Mouse (Mus musculus) neural tube, embryonic 15.5 days (tissue): ENCODE data around the gene Gimap8. TPM values are rescaled to one million over a fixed set of nuclear protein-coding genes. Genes with fewer than 3 reads are reported as not detected.
"Not testable (repeated sequence)": the region's sequence is repeated elsewhere in the genome, so short reads cannot be mapped to it uniquely, and the experiment has no call there.

Source experiments
- ATAC-seq: fragments of 200-750 bp; cut with Nextera tagmentation; 2 replicates; pipeline ENCODE4 v1.8.0; 2017; ENCODE audit warnings: mild to moderate bottlenecking, moderate TSS enrichment, moderate library complexity; ENCODE audit not compliant: low FRiP score
- H3K27ac ChIP-seq: fragments of 300-500 bp; sonication (generic); replicated peaks from 2 replicates; pipeline ENCODE4 v1.5.1; 2015; ENCODE audit warnings: mild to moderate bottlenecking, inconsistent platforms
- H3K27me3 ChIP-seq: fragments of 300-500 bp; sonication (generic); replicated peaks from 2 replicates; pipeline ENCODE4 v1.6.1; 2015; ENCODE audit warnings: inconsistent platforms
- H3K36me3 ChIP-seq: fragments of 300-500 bp; sonication (generic); 2 replicates; pipeline ENCODE4 v1.6.1; 2015; ENCODE audit warnings: inconsistent platforms
- H3K4me1 ChIP-seq: fragments of 300-500 bp; sonication (generic); 2 replicates; pipeline ENCODE4 v1.6.1; 2015; ENCODE audit warnings: inconsistent platforms
- H3K4me2 ChIP-seq: fragments of 300-500 bp; sonication (generic); 2 replicates; pipeline ENCODE4 v1.6.1; 2015; ENCODE audit warnings: inconsistent platforms, mild to moderate bottlenecking, moderate library complexity
- H3K4me3 ChIP-seq: fragments of 300-500 bp; sonication (generic); replicated peaks from 2 replicates; pipeline ENCODE4 v1.5.1; 2015; ENCODE audit warnings: mild to moderate bottlenecking, inconsistent platforms
- H3K9ac ChIP-seq: fragments of 300-500 bp; sonication (generic); replicated peaks from 2 replicates; pipeline ENCODE4 v1.6.1; 2015; ENCODE audit warnings: mild to moderate bottlenecking, inconsistent platforms
- H3K9me3 ChIP-seq: fragments of 300-500 bp; sonication (generic); replicated peaks from 2 replicates; pipeline ENCODE4 v1.6.1; 2016; ENCODE audit warnings: inconsistent platforms
- WGBS: fragments of 180-500 bp; shearing (Covaris S2); methylation state at CpG from one replicate; pipeline ENCODE4 v1.1.7; 2015; ENCODE audit warnings: mixed read lengths; 5-methylcytosine and 5-hydroxymethylcytosine counted together
- polyA plus RNA-seq: library from polyadenylated mRNA; unstranded; fragments of >200 nt; fragmentation: Nextera tagmentation; extraction: Ambion mirVana; gene quantifications from 2 replicates; pipeline ENCODE4 v1.2.1, GENCODE M21; 2015

Gene Gimap8
- 0.73 and 1.4 TPM in 2 replicates for polyA plus RNA-seq

GRCm38 (mm10) chr6:48646995-48647394 lies at the start of gene Gimap8:
Gene Gimap8, plus strand, starts transcription at chr6:48647234.
- Histone ChIP-seq H3K27ac (no peak within 1 kb of the TSS), H3K36me3 (no peaks in the 10 kb centered on the region), H3K9ac (no peak within 1 kb of the TSS), H3K4me1 (no peaks in the 10 kb centered on the region), H3K27me3 (no peaks in the 10 kb centered on the region), H3K4me3 (no peak within 1 kb of the TSS), H3K9me3 (no peaks in the 10 kb centered on the region), H3K4me2 (no peak within 1 kb of the TSS)
- 51% methylated on average over 3 of the region's 3 CpGs for WGBS
- ATAC-seq, result no peak

GRCm38 (mm10) chr6:48600594-48600993 lies 46.4 kb upstream of the Gimap8 start:
- Histone ChIP-seq H3K27ac (peak overlapping the region; percentile 93), H3K36me3 (peaks cover 45% of the 10 kb centered on the region), H3K4me3 (no peak overlapping the region), H3K9me3 (peaks cover 18% of the 10 kb centered on the region), H3K4me1 (peaks cover 19% of the 10 kb centered on the region), H3K9ac (0 out of 2 replicates have a peak overlapping the region, but pooled peaks have one; percentile 74), H3K27me3 (no peaks in the 10 kb centered on the region), H3K4me2 (peak overlapping the region; percentile 69; the same call in 1 of the 2 replicates)
- ATAC-seq, result no peak
- WGBS, result 95% methylated on average over 1 of the region's 1 CpGs

GRCm38 (mm10) chr6:48601271-48602079 lies 45.6 kb upstream of the Gimap8 start, which contains the start of gene Zfp775:
Gene Zfp775, plus strand, starts transcription at chr6:48602063.
- H3K4me2 ChIP-seq, result peak within 1 kb of the TSS; percentile 69
- H3K9ac ChIP-seq, result peak within 1 kb of the TSS; percentile 74
- peaks cover 14% of the 10 kb centered on the region for H3K9me3 ChIP-seq
- ATAC-seq, result peak; percentile 99
- no peaks in the 10 kb centered on the region for H3K27me3 ChIP-seq
- H3K27ac ChIP-seq, result peak within 1 kb of the TSS; percentile 93
- H3K4me1 ChIP-seq, result peaks cover 19% of the 10 kb centered on the region
- peaks cover 37% of the 10 kb centered on the region for H3K36me3 ChIP-seq
- H3K4me3 ChIP-seq, result peak within 1 kb of the TSS; percentile 73
- WGBS, result 3% methylated on average over 42 of the region's 42 CpGs

GRCm38 (mm10) chr6:48602080-48602741 lies 44.8 kb upstream of the Gimap8 start:
- WGBS, result under 1% methylated on average over 28 of the region's 28 CpGs

GRCm38 (mm10) chr6:48608124-48608523 lies 38.9 kb upstream of the Gimap8 start:
- Histone ChIP-seq H3K27me3 (no peaks in the 10 kb centered on the region), H3K4me1 (peaks cover 2% of the 10 kb centered on the region), H3K9ac (no peak overlapping the region), H3K4me3 (no peak overlapping the region), H3K27ac (no peak overlapping the region), H3K9me3 (no peaks in the 10 kb centered on the region), H3K36me3 (peaks cover 3% of the 10 kb centered on the region; the same call in 1 of the 2 replicates), H3K4me2 (no peak overlapping the region)
- WGBS, result 48% methylated on average over 2 of the region's 2 CpGs
- no peak for ATAC-seq

More at GRCm38 (mm10) chr6:48602080-48602741, 44.8 kb upstream of the Gimap8 start:
- ATAC-seq, result peak; percentile 83
- peak overlapping the region; percentile 73 for H3K4me3 ChIP-seq
- peaks cover 19% of the 10 kb centered on the region for H3K4me1 ChIP-seq
- H3K9me3 ChIP-seq, result peaks cover 7% of the 10 kb centered on the region
- H3K9ac ChIP-seq, result peak overlapping the region; percentile 74
- H3K27ac ChIP-seq, result peak overlapping the region; percentile 93
- no peaks in the 10 kb centered on the region for H3K27me3 ChIP-seq
- peaks cover 29% of the 10 kb centered on the region for H3K36me3 ChIP-seq
- peak overlapping the region; percentile 69 for H3K4me2 ChIP-seq

- no peak overlapping the region for H3K4me3 ChIP-seq
- no peaks in the 10 kb centered on the region for H3K4me1 ChIP-seq
- no peaks in the 10 kb centered on the region for H3K27me3 ChIP-seq
- 58% methylated on average over 7 of the region's 7 CpGs for WGBS
- H3K9ac ChIP-seq, result no peak overlapping the region
- no peaks in the 10 kb centered on the region for H3K9me3 ChIP-seq
- H3K27ac ChIP-seq, result no peak overlapping the region
- peaks cover 14% of the 10 kb centered on the region for H3K36me3 ChIP-seq
- ATAC-seq, result no peak
- H3K4me2 ChIP-seq, result no peak overlapping the region
Observed at GRCm38 (mm10) chr6:48609512-48609911, 37.5 kb upstream of the Gimap8 start.

- H3K9me3 ChIP-seq, result no peaks in the 10 kb centered on the region
- no peak overlapping the region for H3K9ac ChIP-seq
- H3K36me3 ChIP-seq, result peaks cover 21% of the 10 kb centered on the region
- H3K27ac ChIP-seq, result no peak overlapping the region
- H3K4me1 ChIP-seq, result no peaks in the 10 kb centered on the region
- WGBS, result 79% methylated on average over 3 of the region's 3 CpGs
- no peak for ATAC-seq
- no peak overlapping the region for H3K4me2 ChIP-seq
- H3K4me3 ChIP-seq, result no peak overlapping the region
- H3K27me3 ChIP-seq, result no peaks in the 10 kb centered on the region
Observed at GRCm38 (mm10) chr6:48610657-48611056, 36.4 kb upstream of the Gimap8 start.

- ATAC-seq, result no peak
- no peak overlapping the region for H3K4me3 ChIP-seq
- WGBS, result 88% methylated on average over 4 of the region's 4 CpGs
Observed at GRCm38 (mm10) chr6:48613464-48613863, 33.6 kb upstream of the Gimap8 start.

GRCm38 (mm10) chr6:48614756-48615155 lies 32.3 kb upstream of the Gimap8 start:
- Histone ChIP-seq H3K4me1 (no peaks in the 10 kb centered on the region), H3K36me3 (peaks cover 32% of the 10 kb centered on the region), H3K4me2 (no peak overlapping the region), H3K9ac (no peak overlapping the region), H3K27ac (no peak overlapping the region), H3K27me3 (no peaks in the 10 kb centered on the region), H3K4me3 (no peak overlapping the region), H3K9me3 (no peaks in the 10 kb centered on the region)
- 96% methylated on average over 5 of the region's 5 CpGs for WGBS
- ATAC-seq, result no peak

More at GRCm38 (mm10) chr6:48613464-48613863, 33.6 kb upstream of the Gimap8 start:
- H3K4me1 ChIP-seq, result no peaks in the 10 kb centered on the region
- no peaks in the 10 kb centered on the region for H3K9me3 ChIP-seq
- peaks cover 24% of the 10 kb centered on the region for H3K36me3 ChIP-seq
- no peak overlapping the region for H3K27ac ChIP-seq
- H3K4me2 ChIP-seq, result no peak overlapping the region
- no peaks in the 10 kb centered on the region for H3K27me3 ChIP-seq
- no peak overlapping the region for H3K9ac ChIP-seq

GRCm38 (mm10) chr6:48620031-48620430 lies 27.0 kb upstream of the Gimap8 start:
- peaks cover 30% of the 10 kb centered on the region for H3K36me3 ChIP-seq
- H3K9ac ChIP-seq, result no peak overlapping the region
- no peaks in the 10 kb centered on the region for H3K27me3 ChIP-seq
- no peak overlapping the region for H3K4me2 ChIP-seq
- H3K4me1 ChIP-seq, result no peaks in the 10 kb centered on the region
- WGBS, result 96% methylated on average over 30 of the region's 30 CpGs
- no peaks in the 10 kb centered on the region for H3K9me3 ChIP-seq
- no peak overlapping the region for H3K27ac ChIP-seq
- no peak overlapping the region for H3K4me3 ChIP-seq
- ATAC-seq, result no peak

GRCm38 (mm10) chr6:48622186-48622843 lies 24.7 kb upstream of the Gimap8 start:
- not testable (repeated sequence) for H3K27me3 ChIP-seq, H3K4me3 ChIP-seq, ATAC-seq, H3K9ac ChIP-seq, H3K9me3 ChIP-seq, H3K27ac ChIP-seq, H3K4me2 ChIP-seq
- Histone ChIP-seq H3K36me3 (peaks cover 26% of the 10 kb centered on the region), H3K4me1 (peaks cover 11% of the 10 kb centered on the region)
- WGBS, result 87% methylated on average over 8 of the region's 8 CpGs
